Mouse (Mus musculus) CH12.LX (cell line): ENCODE data around the gene Tnfrsf12a. TPM values are rescaled to one million over a fixed set of nuclear protein-coding genes. Genes with fewer than 3 reads are reported as not detected.
A peak's percentile ranks its signal among the peaks of the same experiment; 100 is the strongest.

Experiments
- DNase-seq: peaks from one replicate; pipeline ENCODE4 v3.0.0-alpha.2; 2013; ENCODE audit errors: extremely low read depth
- H3K27ac ChIP-seq: 2 replicates; pipeline ENCODE4 v1.5.1; 2012; ENCODE audit warnings: low read depth, mild to moderate bottlenecking, control low read depth, moderate library complexity; ENCODE audit not compliant: insufficient read depth
- H3K27me3 ChIP-seq: replicated peaks from 2 replicates; pipeline ENCODE3; 2012; ENCODE audit warnings: inconsistent platforms
- H3K36me3 ChIP-seq, 2 experiments: replicated peaks in 1 of 2; 2 replicates each; pipeline versions ENCODE3 to v1.6.1; 2012; ENCODE audit warnings: inconsistent platforms in 1 of 2, low read length in 1 of 2, mild to moderate bottlenecking in 1 of 2, mixed read lengths in 1 of 2, moderate library complexity in 1 of 2; ENCODE audit not compliant: control insufficient read depth in 1 of 2, insufficient read depth in 1 of 2
- H3K4me1 ChIP-seq, 2 experiments: 2 replicates each; pipeline ENCODE4 v1.6.1; 2012; ENCODE audit warnings: inconsistent platforms in 1 of 2, moderate library complexity in 1 of 2; ENCODE audit not compliant: insufficient read depth in 2 of 2, control insufficient read depth in 1 of 2
- H3K4me2 ChIP-seq: 2 replicates; pipeline ENCODE4 v1.6.1; 2012; ENCODE audit warnings: low read depth, mild to moderate bottlenecking, control low read depth; ENCODE audit not compliant: poor library complexity, insufficient read depth, severe bottlenecking
- H3K4me3 ChIP-seq, 3 experiments: fragments of 150-350 bp in 1 of 3; sonication (generic) in 1 of 3; replicated peaks in 1 of 3; 2 replicates each; pipeline versions ENCODE3 to v1.5.1; 2011 to 2012; ENCODE audit warnings: low read depth in 2 of 3, low read length in 2 of 3, mild to moderate bottlenecking in 2 of 3, moderate library complexity in 2 of 3, control low read depth in 1 of 3, improper control_type of control experiment in 1 of 3, inconsistent platforms in 1 of 3, mixed read lengths in 1 of 3; ENCODE audit not compliant: poor library complexity in 1 of 3
- H3K79me2 ChIP-seq: replicated peaks from 2 replicates; pipeline ENCODE4 v1.6.1; 2012; ENCODE audit warnings: mild to moderate bottlenecking, moderate library complexity; ENCODE audit not compliant: control insufficient read depth, poor library complexity, insufficient read depth, severe bottlenecking; ENCODE audit errors: extremely low read depth
- H3K9ac ChIP-seq: 2 replicates; pipeline ENCODE4 v1.6.1; 2012; ENCODE audit warnings: low read depth, mild to moderate bottlenecking, control low read depth, moderate library complexity; ENCODE audit not compliant: insufficient read depth
- H3K9me3 ChIP-seq: replicated peaks from 2 replicates; pipeline ENCODE3; 2012; ENCODE audit warnings: low read length, inconsistent platforms, mixed read lengths
- CHD2 ChIP-seq: IDR thresholded peaks from 2 replicates; pipeline ENCODE4 v1.6.1; 2011; ENCODE audit warnings: low read length, improper control_type of control experiment
- CTCF ChIP-seq, 2 experiments: IDR thresholded peaks in 1 of 2; conservative IDR thresholded peaks in 1 of 2; 2 replicates each; pipeline ENCODE4 v1.5.1; 2011 to 2012; ENCODE audit warnings: low read depth in 2 of 2, low read length in 2 of 2, improper control_type of control experiment in 1 of 2, inconsistent platforms in 1 of 2, mild to moderate bottlenecking in 1 of 2, moderate library complexity in 1 of 2
- GABPA ChIP-seq: IDR thresholded peaks from 2 replicates; pipeline ENCODE4 v1.6.1; 2012; ENCODE audit warnings: low read depth, low read length, improper control_type of control experiment, inconsistent platforms; ENCODE audit not compliant: insufficient replicate concordance
- HCFC1 ChIP-seq: IDR thresholded peaks from 2 replicates; pipeline ENCODE4 v1.6.1; 2012; ENCODE audit warnings: low read depth, mild to moderate bottlenecking, inconsistent platforms, low read length, improper control_type of control experiment
- JUN ChIP-seq: IDR thresholded peaks from 2 replicates; pipeline ENCODE4 v1.6.1; 2011; ENCODE audit warnings: low read depth, mild to moderate bottlenecking, low read length, improper control_type of control experiment, moderate library complexity; ENCODE audit not compliant: insufficient read depth
- KAT2A ChIP-seq: IDR thresholded peaks from 2 replicates; pipeline ENCODE4 v1.6.1; 2012; ENCODE audit warnings: low read length, improper control_type of control experiment, inconsistent platforms; ENCODE audit not compliant: insufficient replicate concordance
- MAFK ChIP-seq: IDR thresholded peaks from 2 replicates; pipeline ENCODE4 v1.6.1; 2011; ENCODE audit warnings: low read length, improper control_type of control experiment; ENCODE audit not compliant: insufficient replicate concordance
- MAX ChIP-seq: IDR thresholded peaks from 2 replicates; pipeline ENCODE4 v1.6.1; 2011; ENCODE audit warnings: low read length, improper control_type of control experiment
- MAZ ChIP-seq: IDR thresholded peaks from 2 replicates; pipeline ENCODE4 v1.6.1; 2012; ENCODE audit warnings: low read depth, mild to moderate bottlenecking, inconsistent platforms, low read length, improper control_type of control experiment, moderate library complexity
- MEF2A ChIP-seq: IDR thresholded peaks from 2 replicates; pipeline ENCODE4 v1.6.1; 2014; ENCODE audit warnings: low read depth, mild to moderate bottlenecking, inconsistent platforms, low read length, improper control_type of control experiment, borderline replicate concordance
- MXI1 ChIP-seq: IDR thresholded peaks from 2 replicates; pipeline ENCODE4 v1.6.1; 2011; ENCODE audit warnings: mild to moderate bottlenecking, low read depth, low read length, improper control_type of control experiment
- MYC ChIP-seq: IDR thresholded peaks from 2 replicates; pipeline ENCODE4 v1.6.1; 2011; ENCODE audit warnings: low read depth, mild to moderate bottlenecking, improper control_type of control experiment, low read length
- NRF1 ChIP-seq: IDR thresholded peaks from 2 replicates; pipeline ENCODE4 v1.6.1; 2014; ENCODE audit warnings: low read depth, mild to moderate bottlenecking, inconsistent platforms, low read length, improper control_type of control experiment, moderate library complexity
- PAX5 ChIP-seq: IDR thresholded peaks from 2 replicates; pipeline ENCODE4 v1.6.1; 2012; ENCODE audit warnings: low read length, inconsistent platforms, mixed read lengths
- POLR2AphosphoS2 ChIP-seq: IDR thresholded peaks from 2 replicates; pipeline ENCODE4 v1.6.1; 2011; ENCODE audit warnings: low read depth, low read length, improper control_type of control experiment
- RAD21 ChIP-seq: IDR thresholded peaks from 2 replicates; pipeline ENCODE4 v1.6.1; 2011; ENCODE audit warnings: low read depth, mild to moderate bottlenecking, low read length, improper control_type of control experiment, moderate library complexity
- RCOR1 ChIP-seq: conservative IDR thresholded peaks from 2 replicates; pipeline ENCODE4 v1.6.1; 2012; ENCODE audit warnings: low read depth, mild to moderate bottlenecking, inconsistent platforms, low read length, improper control_type of control experiment
- SMC3 ChIP-seq: IDR thresholded peaks from 2 replicates; pipeline ENCODE4 v1.6.1; 2011; ENCODE audit warnings: low read depth, low read length, improper control_type of control experiment
- TBP ChIP-seq: conservative IDR thresholded peaks from 2 replicates; pipeline ENCODE4 v1.6.1; 2011; ENCODE audit warnings: low read depth, low read length, improper control_type of control experiment
- USF2 ChIP-seq: conservative IDR thresholded peaks from 2 replicates; pipeline ENCODE4 v1.6.1; 2011; ENCODE audit warnings: low read depth, low read length, improper control_type of control experiment
- ZC3H11A ChIP-seq: IDR thresholded peaks from 2 replicates; pipeline ENCODE4 v1.6.1; 2012; ENCODE audit warnings: low read depth, mild to moderate bottlenecking, inconsistent platforms, low read length, improper control_type of control experiment
- ZKSCAN1 ChIP-seq: IDR thresholded peaks from 2 replicates; pipeline ENCODE4 v1.6.1; 2012; ENCODE audit warnings: low read depth, inconsistent platforms, low read length, improper control_type of control experiment, borderline replicate concordance
- ZMIZ1 ChIP-seq: IDR thresholded peaks from 2 replicates; pipeline ENCODE4 v1.6.1; 2012; ENCODE audit warnings: low read depth, mild to moderate bottlenecking, inconsistent platforms, low read length, improper control_type of control experiment
- dilution Hi-C: fragments of 300-500 bp; cut with MboI; formaldehyde crosslinking; loops from 2 replicates; pipeline ENCODE4 v1.14.3; 2020; ENCODE audit warnings: low sequenced_read_pairs; ENCODE audit not compliant: extremely low pct_unique_long_range_greater_than_20kb, extremely low pct_ligation_motif_present
- in situ Hi-C: fragments of 300-500 bp; cut with MboI; formaldehyde crosslinking; loops from 3 replicates; pipeline ENCODE4 v1.14.3; 2019; ENCODE audit warnings: low sequenced_read_pairs, low pct_ligation_motif_present, low pct_unique_long_range_greater_than_20kb, mixed read lengths
- polyA plus RNA-seq: library from polyadenylated mRNA; unstranded; fragments of >175 nt; gene quantifications from 2 replicates; pipeline ENCODE4 v1.2.1, GENCODE M21; 2012; ENCODE audit warnings: low read depth; ENCODE audit not compliant: insufficient read length
- total RNA-seq, 2 experiments: library from RNA; depleted of rRNA; stranded (reverse); fragments of 300-350 nt in 1 of 2; fragments of >200 nt in 1 of 2; gene quantifications; 2 replicates each; pipeline ENCODE4 v1.2.3; 2012 to 2014

Tnfrsf12a gene
- total and polyA plus RNA-seq, 3 experiments: 1.2 to 5.1 (median 1.5) TPM

GRCm38 (mm10) chr17:23703301-23703700 lies 26.0 kb upstream of the Tnfrsf12a start:
- no peaks in the 10 kb centered on the region for H3K36me3 ChIP-seq
- no peaks in the 10 kb centered on the region for H3K9me3 ChIP-seq
- H3K79me2 ChIP-seq: no peaks in the 10 kb centered on the region
- in situ Hi-C loops (loop anchor here (5.0 kb wide), 1 partner anchor 41 kb away; the partner anchor contains the start of gene Bicdl2), dilution Hi-C loops (no loop called here)
- H3K4me1 ChIP-seq: peaks cover 5 to 9% of the 10 kb centered on the region in 2 experiments
- H3K4me2 ChIP-seq: no peak overlapping the region
- no peak overlapping the region for H3K9ac ChIP-seq
- no peak overlapping the region for H3K27ac ChIP-seq
- no peak overlapping the region for H3K4me3 ChIP-seq
- H3K27me3 ChIP-seq: peaks cover 86% of the 10 kb centered on the region
- TF ChIP-seq HCFC1 (no peak), CTCF (conservative IDR thresholded peaks at IDR 0.05 in 1 of 2, IDR thresholded peaks at IDR 0.05 in 1 of 2; ENCODE audit: low read depth in 2 of 2, low read length in 2 of 2) (no peak), JUN (no peak), NRF1 (no peak), ZKSCAN1 (no peak), POLR2AphosphoS2 (no peak), RCOR1 (no peak), SMC3 (no peak), KAT2A (no peak), MEF2A (no peak), PAX5 (no peak), MXI1 (no peak), MAZ (no peak), MAX (no peak), TBP (no peak), USF2 (no peak), MYC (no peak), ZMIZ1 (no peak), ZC3H11A (no peak), GABPA (no peak)
- DNase-seq: no peak

- peak; percentile 23; the same call in 1 of the 2 replicates for TF ChIP-seq CHD2
- TF ChIP-seq MAFK: no peak
- no peak for TF ChIP-seq POLR2AphosphoS2
- peak; percentile 66 for TF ChIP-seq RAD21
- peak; percentile 61 for TF ChIP-seq SMC3
- 0 out of 2 replicates have a peak, but pooled peaks have one; percentile 17 for TF ChIP-seq NRF1
- peak in 1 of 2 experiments; percentile 74; a peak in 2 of 4 replicates for TF ChIP-seq CTCF (conservative IDR thresholded peaks at IDR 0.05 in 1 of 2, IDR thresholded peaks at IDR 0.05 in 1 of 2; ENCODE audit: low read depth in 2 of 2, low read length in 2 of 2)
- TF ChIP-seq, all 38 proteins: peak for 5
- Histone ChIP-seq H3K79me2 (no peaks in the 10 kb centered on the region), H3K27me3 (peaks cover 87% of the 10 kb centered on the region), H3K36me3 (no peaks in the 10 kb centered on the region), H3K4me2 (peak overlapping the region; percentile 68), H3K9ac (no peak overlapping the region), H3K9me3 (no peaks in the 10 kb centered on the region), H3K4me3 (peak overlapping the region in 1 of 3 experiments; percentile 40), H3K27ac (no peak overlapping the region), H3K4me1 (peaks cover 5 to 9% of the 10 kb centered on the region in 2 experiments)
- in situ Hi-C loops: loop anchor here (5.0 kb wide), 1 partner anchor 38 kb away; the partner anchor contains the start of gene Bicdl2
- dilution Hi-C loops: no loop called here
- DNase-seq: peak; percentile 70
Measured at GRCm38 (mm10) chr17:23700079-23700478, 22.8 kb upstream of the Tnfrsf12a start.
